Mouse (Mus musculus) layer of hippocampus, adult 9-10 months (tissue): Measurements from ENCODE around the gene Eral1.
A peak's percentile ranks its signal among the peaks of the same experiment; 100 is the strongest.

Experiments
- DNase-seq: peaks from one replicate; pipeline ENCODE4 v3.0.0; 2022; ENCODE audit warnings: low spot score

The Eral1 gene

DNA sequence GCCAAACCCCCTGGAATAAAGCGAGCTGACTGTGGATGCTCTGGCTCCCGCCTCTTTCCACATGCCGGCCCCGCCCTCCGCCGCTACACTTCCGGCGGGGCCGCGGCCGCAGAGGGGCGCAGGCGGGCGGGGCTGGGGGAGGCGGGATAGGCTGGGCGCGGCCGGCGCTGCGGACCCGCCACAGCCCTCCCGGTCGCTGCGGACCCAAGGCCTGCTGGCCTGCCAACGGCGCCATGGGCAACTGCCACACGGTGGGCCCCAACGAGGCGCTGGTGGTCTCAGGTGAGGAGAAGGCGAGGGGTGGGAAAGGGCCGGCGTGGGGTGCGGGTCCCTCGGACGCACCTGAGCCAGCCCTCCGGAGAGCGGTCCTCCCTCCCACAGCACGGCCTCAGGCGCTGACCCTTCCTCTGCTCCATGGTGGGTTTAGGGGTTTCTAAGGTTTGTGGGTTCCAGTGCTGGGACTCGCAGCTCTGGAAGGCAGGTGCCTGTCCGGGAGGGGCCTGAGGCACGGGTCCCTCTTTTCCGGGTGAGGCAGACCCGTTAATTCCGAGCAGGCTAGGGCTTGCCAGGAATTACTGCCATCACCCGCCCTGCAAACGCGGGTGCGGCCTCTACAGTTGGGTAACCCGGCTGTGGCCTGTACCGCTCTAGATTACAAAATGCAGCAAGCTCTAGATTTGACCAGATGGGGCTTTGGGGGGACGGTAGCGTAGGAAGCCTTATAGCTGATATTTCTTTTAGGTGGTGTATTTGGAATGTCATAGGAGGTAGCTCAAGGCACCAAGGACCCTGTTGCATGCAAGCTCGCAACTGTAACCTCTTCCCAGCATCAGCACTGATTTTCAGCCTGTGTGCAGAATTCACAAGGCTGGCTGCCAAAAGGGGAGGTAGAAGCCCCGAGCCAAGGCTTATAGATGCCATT, 42.1 kb downstream of the Eral1 start, which contains the start of gene Flot2:
Flot2 (plus strand) TSS at position 101 of the 922 bp plus-strand sequence.
- no peak for DNase-seq

DNA sequence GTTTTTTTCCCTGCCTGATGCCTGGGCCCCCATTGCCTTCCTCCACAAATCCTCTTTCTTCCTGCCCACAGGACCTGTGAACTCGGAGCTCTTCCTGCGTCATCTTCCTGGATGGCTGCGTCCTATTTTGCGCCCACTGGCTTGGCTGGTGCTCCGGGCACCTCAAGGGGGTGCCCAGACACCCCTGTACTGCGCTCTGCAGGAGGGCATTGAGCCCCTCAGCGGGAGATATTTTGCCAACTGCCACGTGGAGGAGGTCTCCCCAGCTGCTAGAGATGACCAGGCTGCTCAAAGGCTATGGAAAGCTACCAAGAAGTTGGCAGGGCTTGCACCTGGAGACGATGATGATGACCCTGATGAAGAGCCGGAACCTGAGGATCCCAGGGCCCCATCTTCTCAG, 43.4 kb downstream of the Eral1 start:
- DNase-seq, result no peak

DNA sequence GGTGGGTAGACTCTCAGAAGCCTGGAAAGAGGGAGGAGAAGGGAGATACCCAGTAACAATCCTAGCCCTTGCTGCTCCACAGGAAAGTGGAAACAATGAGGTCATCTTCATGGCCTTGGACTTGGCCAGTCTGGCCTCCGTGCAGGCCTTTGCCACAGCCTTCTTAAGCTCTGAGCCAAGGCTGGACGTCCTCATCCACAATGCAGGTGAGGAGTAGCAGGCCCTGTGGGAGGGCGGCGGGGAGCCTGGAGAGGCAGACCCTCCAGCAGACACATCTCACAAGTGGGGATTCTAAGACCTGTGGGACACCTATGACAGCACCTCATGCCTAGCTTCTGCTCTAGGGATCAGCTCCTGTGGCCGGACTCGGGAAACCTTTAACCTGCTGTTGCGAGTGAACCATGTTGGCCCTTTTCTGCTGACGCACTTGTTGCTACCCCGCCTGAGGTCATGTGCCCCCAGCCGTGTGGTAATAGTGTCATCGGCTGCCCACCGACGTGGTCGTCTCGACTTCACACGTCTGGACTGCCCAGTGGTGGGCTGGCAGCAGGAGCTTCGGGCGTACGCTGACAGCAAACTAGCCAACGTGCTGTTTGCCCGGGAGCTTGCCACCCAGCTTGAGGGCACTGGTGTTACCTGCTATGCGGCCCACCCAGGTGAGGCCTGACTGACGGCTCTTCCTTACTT, 46.1 kb downstream of the Eral1 start:
- DNase-seq, result no peak

DNA sequence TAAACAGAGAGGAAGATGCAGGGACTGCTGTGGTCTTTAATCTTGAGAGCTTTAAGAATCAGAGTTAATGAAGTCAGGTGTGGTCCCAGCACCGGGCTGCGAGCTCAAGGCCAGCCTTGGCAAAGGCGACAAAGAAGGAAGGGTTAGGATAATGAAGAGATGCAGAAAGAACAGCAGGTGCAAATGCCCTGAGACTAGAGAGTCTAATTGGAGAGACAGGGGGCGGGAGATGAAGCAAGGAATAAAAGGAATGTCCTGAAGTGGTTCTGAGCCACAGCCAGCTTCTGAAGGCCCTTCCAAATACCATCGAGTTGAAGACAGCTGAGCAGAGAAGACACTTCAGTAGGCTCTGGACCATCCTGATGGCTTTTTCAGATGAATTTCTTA, 47.4 kb downstream of the Eral1 start:
- DNase-seq, result no peak

DNA sequence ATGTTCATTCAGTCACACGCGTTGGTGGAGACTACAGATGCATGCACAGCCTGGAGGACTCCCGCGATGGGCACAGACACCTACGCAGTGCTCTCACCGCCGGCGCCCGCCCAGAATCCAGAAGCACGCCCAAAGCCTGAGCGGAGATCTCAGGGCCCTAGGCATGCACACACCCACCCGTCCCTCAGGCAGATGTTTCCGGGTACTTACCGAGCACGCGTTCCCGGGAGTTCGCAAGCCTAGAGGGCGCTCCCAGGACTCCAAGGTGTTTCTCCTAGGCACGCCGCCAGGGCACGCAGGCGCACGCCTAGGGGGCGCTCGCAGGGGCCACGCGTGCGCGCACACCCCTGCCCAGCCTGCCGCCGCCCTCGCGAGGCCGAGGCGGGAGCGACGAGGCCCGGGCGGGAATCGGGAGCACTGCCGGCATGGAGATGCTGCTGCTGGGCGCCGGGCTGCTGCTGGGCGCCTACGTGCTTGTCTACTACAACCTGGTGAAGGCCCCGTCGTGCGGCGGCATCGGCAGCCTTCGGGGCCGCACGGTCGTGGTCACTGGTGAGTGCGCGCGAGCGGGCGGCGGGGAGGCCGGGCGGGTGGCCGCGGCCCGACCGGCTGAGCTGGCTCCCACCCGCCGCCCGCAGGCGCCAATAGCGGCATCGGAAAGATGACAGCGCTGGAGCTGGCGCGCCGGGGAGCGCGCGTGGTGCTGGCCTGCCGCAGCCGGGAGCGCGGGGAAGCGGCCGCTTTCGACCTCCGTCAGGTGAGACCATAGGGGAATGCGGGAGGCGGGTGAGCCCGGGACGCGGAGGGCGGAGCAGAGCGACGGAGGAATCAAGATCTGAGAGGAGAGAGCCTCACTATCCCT, 48.0 kb downstream of the Eral1 start, which contains the start of gene Dhrs13:
Dhrs13 (plus strand) TSS at position 334 of the 862 bp plus-strand sequence.
- DNase-seq, result peak; percentile 59

DNA sequence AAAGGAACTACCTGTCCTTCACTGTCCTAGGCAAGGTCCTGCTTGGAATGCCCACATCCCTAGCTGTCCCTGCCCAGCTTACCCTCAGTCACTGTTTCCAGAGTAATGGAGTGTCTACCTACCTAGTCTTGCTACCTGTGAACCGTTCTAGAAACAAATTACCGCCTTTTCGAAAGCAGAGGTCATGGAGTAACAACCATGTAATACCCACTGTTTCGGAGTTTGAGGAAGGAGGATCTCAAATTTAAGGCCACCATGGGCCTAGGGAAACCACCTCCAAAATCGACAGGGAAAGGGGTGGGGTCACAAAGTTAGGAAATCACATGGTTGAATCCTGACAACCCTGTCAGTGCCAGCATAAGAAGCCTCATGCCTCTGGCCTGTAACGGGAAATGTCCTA, 48.8 kb downstream of the Eral1 start:
- DNase-seq, result no peak

DNA sequence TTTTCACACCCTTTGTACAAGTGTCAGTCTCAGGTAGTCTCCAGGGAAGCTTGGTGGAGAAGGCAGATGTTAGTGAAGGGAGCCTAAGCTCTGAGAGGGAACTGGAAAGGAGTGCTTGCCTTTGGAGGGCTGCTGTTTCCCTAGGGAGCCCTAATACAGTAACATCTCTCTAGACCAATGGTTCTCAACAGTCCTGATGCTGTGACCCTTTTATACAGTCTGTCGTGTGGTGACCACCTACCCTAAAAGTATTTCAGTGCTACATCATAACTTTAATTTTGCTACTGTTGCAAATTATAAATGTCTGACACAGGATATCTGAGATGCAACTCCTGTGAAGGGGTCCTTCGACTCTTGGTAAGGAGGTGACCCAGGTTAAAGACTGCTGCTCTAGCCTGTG, 49.6 kb downstream of the Eral1 start:
- no peak for DNase-seq

DNA sequence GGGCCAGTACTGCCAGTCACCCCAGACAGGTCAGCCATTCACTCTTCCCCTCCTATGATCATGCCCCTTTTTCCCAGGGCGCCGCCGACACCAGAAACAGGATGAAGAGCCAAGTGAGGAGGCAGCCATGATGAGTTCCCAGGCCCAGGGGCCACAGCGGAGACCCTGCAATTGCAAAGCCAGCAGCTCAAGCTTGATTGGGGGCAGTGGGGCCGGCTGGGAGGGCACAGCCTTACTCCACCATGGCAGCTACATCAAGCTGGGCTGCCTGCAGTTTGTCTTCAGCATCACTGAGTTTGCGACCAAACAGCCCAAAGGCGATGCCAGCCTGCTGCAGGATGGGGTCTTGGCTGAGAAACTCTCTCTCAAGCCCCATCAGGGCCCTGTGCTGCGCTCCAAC, 50.9 kb downstream of the Eral1 start:
- DNase-seq, result no peak

DNA sequence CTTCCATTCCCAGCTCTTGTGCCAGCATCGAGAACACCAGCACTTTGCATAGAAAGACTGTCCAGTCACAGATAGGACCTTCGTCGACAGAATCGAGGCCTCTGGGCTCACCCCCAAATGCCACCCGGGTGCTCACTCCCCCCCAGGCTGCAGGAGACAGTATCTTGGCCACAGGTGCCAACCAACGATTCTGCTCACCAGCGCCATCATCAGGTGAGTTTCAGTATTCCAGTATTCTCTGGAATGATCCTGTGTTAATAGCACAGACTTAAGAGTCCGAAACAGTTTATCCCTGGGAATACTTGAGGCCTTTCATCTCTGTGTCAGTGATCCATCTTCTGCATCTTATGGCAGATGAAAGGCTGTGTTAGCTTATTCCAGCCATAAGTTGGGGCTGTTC, 56.6 kb downstream of the Eral1 start:
- no peak for DNase-seq
